Mouse (Mus musculus) cerebellum, adult 2 months (tissue): Measurements from ENCODE around the gene Dmbt1. TPM values are rescaled to one million over a fixed set of nuclear protein-coding genes. Genes with fewer than 3 reads are reported as not detected.

Source experiments
- DNase-seq, 2 experiments: peaks; one replicate each; pipeline ENCODE4 v3.0.0; 2021
- H3K27ac ChIP-seq: fragments of 200-500 bp; 2 replicates; pipeline ENCODE4 v1.5.1; 2012; ENCODE audit warnings: low read length, control low read depth, inconsistent platforms; ENCODE audit not compliant: insufficient read depth
- H3K27me3 ChIP-seq: fragments of 200-500 bp; 2 replicates; pipeline ENCODE4 v1.6.1; 2012; ENCODE audit warnings: inconsistent platforms, mild to moderate bottlenecking, low read length, moderate library complexity; ENCODE audit not compliant: control insufficient read depth, insufficient read depth
- H3K4me1 ChIP-seq: fragments of 200-500 bp; 2 replicates; pipeline ENCODE4 v1.6.1; 2011; ENCODE audit warnings: low read length; ENCODE audit not compliant: control insufficient read depth, insufficient read depth
- H3K4me3 ChIP-seq: fragments of 200-500 bp; replicated peaks from 2 replicates; pipeline ENCODE3; 2011; ENCODE audit warnings: mild to moderate bottlenecking, low read depth, low read length, control low read depth; ENCODE audit not compliant: insufficient read depth
- CTCF ChIP-seq: fragments of 200-500 bp; IDR thresholded peaks from 2 replicates; pipeline ENCODE4 v1.5.1; 2011; ENCODE audit warnings: low read depth, mild to moderate bottlenecking, control low read depth, low read length, moderate library complexity, borderline replicate concordance; ENCODE audit not compliant: insufficient read depth
- POLR2A ChIP-seq: fragments of 200-500 bp; IDR thresholded peaks from 2 replicates; pipeline ENCODE4 v1.6.1; 2011; ENCODE audit warnings: low read length, control low read depth, borderline replicate concordance; ENCODE audit not compliant: insufficient read depth
- WGBS: fragments of 180-500 bp; shearing (Covaris S2); methylation state at CpG from one replicate; pipeline ENCODE4 v1.1.7; 2018; 5-methylcytosine and 5-hydroxymethylcytosine counted together
- polyA plus RNA-seq: library from polyadenylated mRNA; depleted of rRNA; stranded (reverse); fragments of >200 nt; gene quantifications from 2 replicates; pipeline ENCODE4 v1.2.3, GENCODE M21; 2012; rRNA removed

The Dmbt1 gene
- polyA plus RNA-seq, 1 experiment: 0.03 TPM

- no peak for DNase-seq
- Histone ChIP-seq H3K27ac (no peak overlapping the region), H3K27me3 (no peaks in the 10 kb centered on the region), H3K4me3 (no peak overlapping the region), H3K4me1 (0 out of 2 replicates have a peak, but pooled peaks cover 3% of the 10 kb centered on the region)
- no peak for TF ChIP-seq CTCF
- no peak for TF ChIP-seq POLR2A
- WGBS: 88% methylated on average over 5 of the region's 5 CpGs
Observed at GRCm38 (mm10) chr7:131153044-131153443, 121.2 kb downstream of the Dmbt1 start.

GRCm38 (mm10) chr7:131162251-131162650 lies 130.4 kb downstream of the Dmbt1 start:
- DNase-seq: no peak
- H3K27ac ChIP-seq: no peak overlapping the region
- no peaks in the 10 kb centered on the region; the same call in 1 of the 2 replicates for H3K27me3 ChIP-seq
- 85% methylated on average over 7 of the region's 7 CpGs for WGBS
- peaks cover 9% of the 10 kb centered on the region; the same call in 1 of the 2 replicates for H3K4me1 ChIP-seq
- TF ChIP-seq CTCF: no peak
- no peak for TF ChIP-seq POLR2A
- no peak overlapping the region for H3K4me3 ChIP-seq

GRCm38 (mm10) chr7:131167771-131168170 lies 135.9 kb downstream of the Dmbt1 start:
- Histone ChIP-seq H3K4me3 (no peak overlapping the region), H3K27me3 (no peaks in the 10 kb centered on the region), H3K4me1 (no peaks in the 10 kb centered on the region; the same call in 1 of the 2 replicates), H3K27ac (no peak overlapping the region)
- no peak for TF ChIP-seq CTCF
- DNase-seq: no peak
- WGBS: 84% methylated on average over 3 of the region's 3 CpGs

- no peak for DNase-seq
- no peak for TF ChIP-seq CTCF
- no peak for TF ChIP-seq POLR2A
- Histone ChIP-seq H3K27ac (no peak overlapping the region), H3K27me3 (no peaks in the 10 kb centered on the region), H3K4me3 (no peak overlapping the region), H3K4me1 (no peaks in the 10 kb centered on the region; the same call in 1 of the 2 replicates)
- WGBS: 62% methylated on average over 2 of the region's 2 CpGs
Observed at GRCm38 (mm10) chr7:131169099-131169498, 137.2 kb downstream of the Dmbt1 start.

Other genes starting within 250 kb of the Dmbt1 start
- 107 and 110 TPM in 2 replicates for gene Plekha1, start 166.3 kb upstream of the Dmbt1 start, polyA plus RNA-seq
- 188 and 231 TPM in 2 replicates for gene Htra1, start 95.9 kb upstream of the Dmbt1 start, polyA plus RNA-seq
- gene 4933402N03Rik, start 114.3 kb downstream of the Dmbt1 start, polyA plus RNA-seq: not detected in 2 replicates
- gene 5430419D17Rik, start 142.3 kb downstream of the Dmbt1 start, polyA plus RNA-seq: 0.30 and 0.38 TPM in 2 replicates